Mouse (Mus musculus) hindbrain, postnatal 0 days (tissue): ENCODE data around the gene Agap1. TPM values are rescaled to one million over a fixed set of nuclear protein-coding genes. Genes with fewer than 3 reads are reported as not detected.

Experiments used
- ATAC-seq: fragments of 200-750 bp; cut with Nextera tagmentation; 2 replicates; pipeline ENCODE4 v1.8.0; 2017; ENCODE audit warnings: mild to moderate bottlenecking, moderate TSS enrichment, moderate library complexity
- DNase-seq: peaks from one replicate; pipeline ENCODE4 v3.0.0-alpha.2; 2015; ENCODE audit warnings: low spot score
- H3K27ac ChIP-seq: fragments of 300-500 bp; sonication (generic); 2 replicates; pipeline ENCODE4 v1.5.1; 2014; ENCODE audit warnings: mild to moderate bottlenecking
- H3K27me3 ChIP-seq: fragments of 300-500 bp; sonication (generic); 2 replicates; pipeline ENCODE4 v1.6.1; 2014; ENCODE audit warnings: low read length, mixed read lengths; ENCODE audit not compliant: insufficient read depth
- H3K36me3 ChIP-seq: fragments of 300-500 bp; sonication (generic); 2 replicates; pipeline ENCODE4 v1.6.1; 2014; ENCODE audit warnings: low read length, mixed read lengths; ENCODE audit not compliant: insufficient read depth
- H3K4me1 ChIP-seq: fragments of 300-500 bp; sonication (generic); 2 replicates; pipeline ENCODE4 v1.6.1; 2014; ENCODE audit warnings: antibody characterized with exemption, low read length, mixed read lengths; ENCODE audit not compliant: insufficient read depth
- H3K4me2 ChIP-seq: fragments of 300-500 bp; sonication (generic); 2 replicates; pipeline ENCODE4 v1.6.1; 2014; ENCODE audit warnings: low read depth, mild to moderate bottlenecking, low read length, moderate library complexity, mixed read lengths
- H3K4me3 ChIP-seq: fragments of 300-500 bp; sonication (generic); 2 replicates; pipeline ENCODE4 v1.5.1; 2014; ENCODE audit warnings: low read length
- H3K9ac ChIP-seq: fragments of 300-500 bp; sonication (generic); replicated peaks from 2 replicates; pipeline ENCODE4 v1.6.1; 2014; ENCODE audit warnings: mild to moderate bottlenecking, low read length, moderate library complexity, mixed read lengths
- H3K9me3 ChIP-seq: fragments of 300-500 bp; sonication (generic); 2 replicates; pipeline ENCODE4 v1.6.1; 2016; ENCODE audit warnings: low read length, mixed read lengths
- CTCF ChIP-seq: IDR thresholded peaks from 2 replicates; pipeline ENCODE4 v1.5.1; 2016; ENCODE audit warnings: antibody characterized with exemption, control low read depth, low read depth
- WGBS: fragments of 180-500 bp; shearing (Covaris S2); extraction: QIAGEN DNeasy Blood & Tissue Kit; methylation state at CpG from one replicate; pipeline ENCODE4 v1.1.7; 2014; 5-methylcytosine and 5-hydroxymethylcytosine counted together
- polyA plus RNA-seq: library from polyadenylated mRNA; unstranded; fragments of >200 nt; fragmentation: Nextera tagmentation; extraction: Ambion mirVana; gene quantifications from 2 replicates; pipeline ENCODE4 v1.2.1, GENCODE M21; 2015
- total RNA-seq: library from RNA; depleted of rRNA; stranded (reverse); fragments of >200 nt; gene quantifications from 2 replicates; pipeline ENCODE4 v1.2.3, GENCODE M21; 2014

Agap1 gene
- total and polyA plus RNA-seq, 2 experiments from 2014 or later, result 40.0 to 122 TPM

DNA sequence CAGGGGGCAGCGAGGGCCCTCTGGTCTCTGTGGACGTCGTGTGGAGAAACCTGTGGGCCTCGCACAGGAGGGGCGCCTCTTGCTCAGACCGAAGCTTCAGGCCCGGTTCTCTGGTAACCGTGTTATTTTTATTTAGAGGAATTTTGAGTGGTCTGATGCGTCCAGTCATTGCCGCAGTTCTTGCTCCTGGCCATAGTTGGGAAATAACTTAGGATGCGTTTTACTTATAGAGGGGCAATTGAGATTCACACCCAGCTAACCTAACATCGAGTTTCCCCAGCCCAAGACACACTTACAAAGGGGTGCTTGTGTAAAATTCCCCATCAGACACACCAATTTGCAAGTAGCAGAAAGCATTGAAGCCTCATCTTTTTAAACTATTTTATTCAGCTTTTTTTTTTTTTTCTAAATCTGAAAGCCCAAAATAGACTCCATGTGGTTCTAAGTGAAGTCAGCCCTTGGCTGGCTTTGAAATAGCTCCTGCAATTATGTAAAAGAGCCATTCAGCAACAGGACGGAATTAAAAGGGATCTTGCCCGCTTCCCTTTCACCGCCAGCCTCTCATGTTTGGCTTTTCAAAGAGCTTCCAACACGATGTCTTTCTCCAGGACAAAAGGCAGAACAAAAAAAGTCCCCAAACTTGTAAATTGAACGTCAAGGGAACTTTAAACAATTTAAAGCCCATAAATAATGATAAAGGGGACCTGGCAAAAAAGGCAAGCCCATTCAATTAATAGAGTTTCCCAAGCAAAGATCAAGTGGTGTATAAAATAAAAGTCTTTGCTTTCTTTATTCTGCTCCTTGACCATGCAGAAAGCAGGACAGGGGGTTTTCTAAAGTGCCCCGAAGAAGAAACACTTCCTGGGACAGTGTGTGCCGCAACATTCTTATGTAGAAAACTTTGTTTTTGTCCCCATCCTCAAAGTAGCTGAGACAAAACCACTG is 480.0 kb downstream of the Agap1 start:
- no peaks in the 10 kb centered on the region for H3K36me3 ChIP-seq
- H3K9me3 ChIP-seq, result no peaks in the 10 kb centered on the region
- 0 out of 2 replicates have a peak, but pooled peaks cover 6% of the 10 kb centered on the region for H3K4me1 ChIP-seq
- 7% methylated on average over 19 of the region's 19 CpGs for WGBS
- ATAC-seq (no peak), DNase-seq (peak; percentile 71)
- H3K4me2 ChIP-seq, result peak overlapping the region; percentile 16; the same call in 1 of the 2 replicates
- peaks cover 72% of the 10 kb centered on the region for H3K27me3 ChIP-seq
- H3K4me3 ChIP-seq, result peak overlapping the region; percentile 2; the same call in 1 of the 2 replicates
- peak overlapping the region; percentile 45 for H3K27ac ChIP-seq
- no peak for TF ChIP-seq CTCF
- no peak overlapping the region for H3K9ac ChIP-seq

DNA sequence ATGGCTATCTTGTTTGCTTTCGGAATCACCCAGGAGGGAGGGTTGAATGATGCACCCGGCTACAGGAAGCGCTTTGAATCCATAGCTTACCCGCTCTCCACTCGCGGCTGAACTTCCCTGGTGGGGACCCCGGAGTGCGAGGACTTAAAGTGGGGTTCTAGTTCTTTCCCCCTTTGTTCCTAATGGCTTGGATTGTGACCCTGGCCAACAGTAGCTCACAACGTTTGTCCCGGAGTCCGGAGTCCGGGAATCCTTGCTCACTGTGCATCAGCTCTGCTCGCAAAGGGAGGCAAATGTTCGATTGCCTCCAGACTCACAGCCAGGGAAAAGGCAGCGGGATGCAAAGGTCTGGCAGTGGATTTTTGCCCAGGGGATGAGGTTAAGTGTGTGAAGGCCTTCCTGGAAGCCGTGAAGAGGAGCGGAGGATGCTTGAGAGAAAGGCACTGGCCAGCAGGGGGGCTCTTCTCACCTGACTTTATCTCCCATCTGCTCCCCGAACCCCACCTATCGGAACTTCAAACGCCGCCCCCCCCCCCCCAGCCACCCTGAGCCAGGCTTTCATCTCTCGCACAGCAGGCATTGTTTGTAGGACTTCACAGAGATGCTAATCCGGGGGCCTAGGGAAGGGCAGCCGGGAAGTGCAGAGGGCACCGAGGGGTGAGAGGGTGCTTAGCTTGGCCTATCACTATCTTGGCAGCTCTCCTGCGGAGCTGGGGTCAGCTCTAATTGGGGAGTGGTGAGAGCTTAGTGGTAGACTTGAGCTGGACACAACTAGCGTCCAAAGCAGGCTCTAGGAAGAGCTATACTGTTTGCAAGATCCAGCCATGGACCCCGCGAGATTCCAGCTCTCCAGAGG is 481.1 kb downstream of the Agap1 start:
- H3K9me3 ChIP-seq, result no peaks in the 10 kb centered on the region
- 0 out of 2 replicates have a peak, but pooled peaks cover 6% of the 10 kb centered on the region for H3K4me1 ChIP-seq
- no peak overlapping the region for H3K27ac ChIP-seq
- H3K4me2 ChIP-seq, result 0 out of 2 replicates have a peak overlapping the region, but pooled peaks have one; percentile 23
- ATAC-seq, result no peak
- 5% methylated on average over 29 of the region's 29 CpGs for WGBS
- H3K27me3 ChIP-seq, result peaks cover 81% of the 10 kb centered on the region
- H3K36me3 ChIP-seq, result no peaks in the 10 kb centered on the region
- no peak overlapping the region for H3K9ac ChIP-seq
- TF ChIP-seq CTCF, result no peak
- no peak overlapping the region for H3K4me3 ChIP-seq
- DNase-seq, result peak; percentile 10

DNA sequence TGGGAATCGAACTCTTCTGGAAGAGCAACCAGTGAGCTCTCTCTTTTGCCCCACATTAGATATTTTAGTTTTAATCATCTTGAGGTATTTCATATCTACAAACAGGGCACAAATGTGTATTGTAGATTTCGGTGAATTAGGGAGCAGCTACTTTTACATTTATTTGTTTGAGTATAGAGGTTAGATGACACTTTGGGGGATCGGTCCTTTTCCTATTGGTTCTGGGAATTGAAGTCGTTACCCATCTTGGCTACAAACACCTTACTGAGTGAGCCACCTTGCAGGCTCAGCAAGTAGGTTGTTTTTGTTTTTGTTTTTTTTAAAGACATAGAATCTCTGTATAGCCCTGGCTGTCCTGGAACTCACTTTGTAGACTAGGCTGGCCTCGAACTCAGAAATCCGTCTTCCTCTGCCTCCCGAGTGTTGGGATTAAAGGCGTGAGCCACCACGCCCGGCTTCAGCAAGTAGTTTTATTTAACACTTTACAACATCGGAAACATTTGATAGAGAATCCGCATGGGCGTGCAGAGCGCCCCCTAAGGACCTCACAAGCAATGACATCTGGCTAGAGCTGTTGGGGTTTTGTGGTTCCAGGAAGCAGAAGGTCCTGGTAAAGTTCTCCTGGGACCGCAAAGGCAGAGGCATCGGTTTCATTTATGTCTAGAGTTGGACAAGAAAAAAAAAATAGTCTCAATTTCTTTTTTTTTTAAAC is 484.4 kb downstream of the Agap1 start:
- H3K36me3 ChIP-seq, result no peaks in the 10 kb centered on the region
- H3K27me3 ChIP-seq, result peaks cover 65% of the 10 kb centered on the region
- 0 out of 2 replicates have a peak, but pooled peaks cover 6% of the 10 kb centered on the region for H3K4me1 ChIP-seq
- H3K27ac ChIP-seq, result no peak overlapping the region
- 40% methylated on average over 16 of the region's 16 CpGs for WGBS
- ATAC-seq (no peak), DNase-seq (peak; percentile 31)
- no peak overlapping the region for H3K9ac ChIP-seq
- no peak overlapping the region for H3K4me2 ChIP-seq
- no peak overlapping the region for H3K4me3 ChIP-seq
- peak; percentile 55 for TF ChIP-seq CTCF
- H3K9me3 ChIP-seq, result no peaks in the 10 kb centered on the region

DNA sequence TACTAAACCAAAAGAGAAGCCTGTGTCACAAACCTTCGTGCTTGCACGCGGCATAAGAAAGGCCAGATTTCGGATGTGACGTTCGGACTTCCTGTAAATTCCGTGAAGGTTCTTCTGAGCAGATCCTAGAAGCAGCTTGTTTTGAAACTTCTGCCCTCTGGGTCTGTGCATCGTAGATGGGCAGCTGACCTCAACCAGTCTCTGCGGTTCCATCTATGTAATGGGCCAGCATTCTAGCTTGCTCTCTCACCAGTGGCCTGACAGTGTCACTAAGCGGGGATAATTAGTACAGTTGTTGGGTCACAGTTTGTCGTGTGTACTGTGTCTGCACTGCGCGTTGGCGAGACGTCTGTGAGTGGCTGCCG is 485.0 kb downstream of the Agap1 start:
- no peak overlapping the region for H3K27ac ChIP-seq
- DNase-seq (no peak), ATAC-seq (no peak)
- peaks cover 65% of the 10 kb centered on the region for H3K27me3 ChIP-seq
- H3K9ac ChIP-seq, result no peak overlapping the region
- H3K4me2 ChIP-seq, result no peak overlapping the region
- no peaks in the 10 kb centered on the region for H3K9me3 ChIP-seq
- TF ChIP-seq CTCF, result no peak
- 44% methylated on average over 16 of the region's 16 CpGs for WGBS
- H3K36me3 ChIP-seq, result no peaks in the 10 kb centered on the region
- no peak overlapping the region for H3K4me3 ChIP-seq
- H3K4me1 ChIP-seq, result 0 out of 2 replicates have a peak, but pooled peaks cover 6% of the 10 kb centered on the region

DNA sequence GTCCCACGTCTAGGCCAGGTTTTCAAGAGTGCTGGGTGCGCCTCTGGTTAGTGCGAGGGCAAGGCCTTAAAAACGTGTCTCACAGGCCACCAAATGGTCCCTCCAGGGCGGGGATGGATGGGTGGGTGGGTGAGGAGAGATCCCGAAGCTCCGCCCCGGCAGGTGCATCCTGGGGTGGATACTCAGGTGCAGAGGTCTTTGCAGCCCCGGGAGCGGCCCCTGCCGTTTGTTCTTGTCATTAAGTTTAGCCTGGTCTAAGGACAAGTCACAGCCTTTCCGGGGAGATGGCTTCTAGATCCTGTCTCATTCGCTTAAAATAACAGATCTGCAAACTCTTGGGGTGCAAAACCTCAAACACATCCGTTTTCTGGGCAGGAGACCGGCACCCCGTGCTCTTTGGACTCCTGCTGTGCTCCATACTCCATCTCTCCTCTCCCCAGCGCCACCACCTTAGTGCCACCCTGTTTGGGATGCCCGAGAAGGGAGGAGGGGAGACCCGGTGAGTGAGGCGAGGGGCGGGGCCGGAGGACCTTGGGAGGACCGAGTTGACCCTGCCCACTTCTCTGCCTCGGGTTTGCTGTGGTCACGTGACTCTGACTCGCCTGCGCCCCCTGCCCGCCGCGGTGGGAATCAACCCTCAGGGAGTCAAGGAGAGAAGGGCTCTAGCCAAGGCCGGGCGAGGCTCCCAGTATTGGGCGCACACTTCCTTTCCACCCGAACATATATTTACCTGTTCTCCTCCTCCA is 485.5 kb downstream of the Agap1 start:
- H3K27ac ChIP-seq, result no peak overlapping the region
- TF ChIP-seq CTCF, result peak; percentile 84
- no peaks in the 10 kb centered on the region for H3K36me3 ChIP-seq
- WGBS, result 10% methylated on average over 32 of the region's 34 CpGs
- DNase-seq (peak; percentile 74), ATAC-seq (0 out of 2 replicates have a peak, but pooled peaks have one; percentile 31)
- 0 out of 2 replicates have a peak, but pooled peaks cover 6% of the 10 kb centered on the region for H3K4me1 ChIP-seq
- H3K9ac ChIP-seq, result no peak overlapping the region
- H3K4me3 ChIP-seq, result no peak overlapping the region
- peaks cover 59% of the 10 kb centered on the region for H3K27me3 ChIP-seq
- 0 out of 2 replicates have a peak overlapping the region, but pooled peaks have one; percentile 20 for H3K4me2 ChIP-seq
- H3K9me3 ChIP-seq, result no peaks in the 10 kb centered on the region
